Mouse (Mus musculus) spleen, postnatal 4 days (tissue): Measurements from ENCODE around the gene Nt5dc3.
A peak's percentile ranks its signal among the peaks of the same experiment; 100 is the strongest.

ENCODE experiments used
- DNase-seq, 2 experiments: peaks; one replicate each; pipeline ENCODE4 v3.0.0; 2022; ENCODE audit warnings: low spot score in 2 of 2

Nt5dc3 gene

DNA sequence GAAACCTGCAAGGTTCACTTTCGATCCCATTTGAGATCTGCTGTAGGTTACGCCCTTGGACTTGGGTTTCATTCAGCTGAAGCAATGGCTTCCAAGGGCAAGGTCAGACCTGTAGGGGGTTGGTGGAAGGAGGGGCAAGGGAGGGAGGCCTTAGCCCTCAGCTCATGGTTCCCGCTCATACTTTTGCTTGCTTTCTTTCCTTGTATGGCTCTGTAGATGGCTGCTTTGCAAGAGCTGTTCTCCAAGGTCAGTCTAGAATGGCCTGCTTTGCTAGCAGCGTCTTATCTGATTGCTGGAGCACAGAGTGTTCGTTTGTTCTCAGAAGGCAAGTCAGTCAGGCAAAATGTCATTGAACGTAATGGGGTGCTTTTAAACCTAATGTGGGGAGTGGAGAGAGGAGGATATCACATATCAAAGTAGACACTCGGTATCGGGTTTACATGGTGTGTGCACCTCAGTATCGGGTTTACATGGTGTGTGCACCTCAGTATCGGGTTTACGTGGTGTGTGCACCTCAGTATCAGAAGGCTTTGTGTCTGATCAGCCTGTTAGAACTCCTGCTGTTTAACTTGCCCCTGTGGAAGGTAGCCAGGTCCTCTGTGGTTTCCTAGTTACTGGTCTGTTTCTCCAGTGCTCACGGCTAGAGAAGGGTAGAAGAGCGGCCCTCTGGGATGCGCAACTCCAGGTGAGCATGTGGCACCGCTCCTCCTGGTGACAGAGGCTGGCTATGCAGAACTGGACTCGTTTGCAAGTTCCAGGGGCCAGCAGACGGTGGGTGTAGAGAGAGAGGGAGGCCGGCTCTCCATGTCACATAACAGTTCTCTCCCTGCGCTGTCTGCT lies 35.7 kb downstream of the Nt5dc3 start:
- no peak for DNase-seq

DNA sequence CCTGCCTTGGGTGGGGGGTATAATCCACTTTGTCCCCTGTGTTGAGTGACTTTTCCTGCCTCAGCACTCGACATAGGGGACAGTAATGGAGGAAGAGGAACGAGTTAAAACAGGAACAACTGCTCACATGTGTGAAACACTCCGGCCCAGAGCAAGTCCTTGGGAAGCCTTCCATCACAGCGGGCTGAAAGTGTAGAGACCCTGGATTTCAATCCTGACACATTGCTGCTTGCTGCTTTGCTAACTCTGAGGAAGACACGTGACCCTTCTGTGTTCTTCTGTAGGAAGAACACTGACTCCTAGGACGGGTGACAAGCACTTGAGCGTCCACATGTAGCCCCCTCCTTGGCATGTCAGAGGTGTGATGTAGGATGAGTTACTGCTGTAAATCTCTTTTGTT lies 36.3 kb downstream of the Nt5dc3 start:
- no peak for DNase-seq

DNA sequence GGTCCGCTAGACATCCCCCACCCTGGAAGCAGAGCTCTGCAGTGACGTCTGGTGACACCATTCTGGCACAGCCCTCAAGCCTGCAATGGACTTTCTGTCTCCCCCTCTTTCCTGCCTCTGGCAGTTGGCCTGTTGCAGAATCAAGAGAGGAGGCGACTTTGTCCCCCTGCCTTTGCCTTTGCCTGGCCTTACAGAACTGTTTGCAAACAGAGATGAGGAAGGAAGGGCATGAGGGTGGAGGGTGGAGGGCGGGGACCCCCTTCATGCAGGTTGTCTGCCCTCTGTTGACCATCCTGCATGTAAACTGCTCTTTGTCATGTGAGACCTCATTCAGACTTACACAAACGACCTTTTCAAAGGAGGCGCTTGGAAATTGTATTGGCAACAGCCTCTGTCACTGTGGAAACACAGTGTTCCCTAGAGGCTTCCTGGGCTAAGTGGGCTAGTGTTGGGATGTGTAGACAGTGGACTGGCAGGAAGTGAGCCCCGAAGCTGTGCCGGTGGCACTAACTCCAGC lies 40.9 kb downstream of the Nt5dc3 start:
- no peak for DNase-seq

DNA sequence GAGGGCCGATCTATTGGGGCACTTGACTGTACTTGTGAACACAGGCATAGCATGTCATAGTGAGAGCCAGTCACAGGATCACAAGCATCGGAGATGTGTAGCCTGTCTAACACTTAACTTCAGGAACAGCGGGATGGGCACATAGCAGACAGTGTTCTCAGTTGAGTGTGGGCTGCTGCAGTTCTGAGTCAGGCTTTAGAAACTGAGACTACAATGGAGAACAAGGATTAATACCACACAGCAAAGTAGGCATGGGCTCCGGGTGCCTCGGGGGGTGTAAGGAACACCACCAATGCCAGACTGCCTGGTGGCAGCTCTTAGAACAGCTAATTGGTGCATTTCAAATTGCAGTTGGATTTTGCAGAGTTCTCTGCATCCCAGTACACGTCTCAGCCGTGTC lies 42.2 kb downstream of the Nt5dc3 start:
- DNase-seq: no peak

DNA sequence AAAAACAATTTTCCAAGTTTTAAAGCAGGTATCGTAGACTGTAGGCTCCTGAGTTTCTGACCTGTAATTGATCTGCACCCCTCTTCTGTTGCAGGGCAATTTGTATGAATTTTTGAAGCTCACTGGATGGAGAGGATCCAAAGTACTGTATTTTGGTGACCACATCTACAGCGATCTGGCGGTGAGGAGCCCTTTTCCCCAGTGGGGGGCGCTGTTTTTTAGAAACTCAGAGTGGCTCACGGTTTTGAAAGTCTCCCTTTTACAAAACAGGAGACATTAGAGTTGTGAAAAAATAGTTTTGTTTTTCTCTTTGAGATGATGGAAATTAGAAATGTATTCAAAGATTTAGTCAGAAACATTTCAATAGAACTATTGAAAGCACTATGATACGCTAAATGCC lies 45.3 kb downstream of the Nt5dc3 start:
- no peak for DNase-seq

DNA sequence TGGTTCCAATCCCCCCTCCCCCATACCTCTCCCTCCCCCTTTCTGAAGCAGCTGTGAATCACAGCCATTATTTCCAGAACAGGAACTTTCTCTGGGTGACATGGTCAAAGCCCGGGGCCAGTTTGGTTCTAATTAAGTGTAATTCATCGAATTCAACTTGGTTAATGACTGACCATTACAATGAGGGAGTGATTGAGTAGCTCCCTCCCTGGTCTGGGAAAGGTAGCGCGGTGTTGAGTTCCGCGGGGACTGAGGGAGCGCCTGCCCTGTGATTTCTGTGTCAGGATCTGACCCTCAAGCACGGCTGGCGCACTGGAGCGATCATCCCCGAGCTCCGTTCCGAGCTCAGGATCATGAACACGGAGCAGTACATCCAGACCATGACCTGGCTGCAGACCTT lies 46.1 kb downstream of the Nt5dc3 start:
- no peak for DNase-seq

DNA sequence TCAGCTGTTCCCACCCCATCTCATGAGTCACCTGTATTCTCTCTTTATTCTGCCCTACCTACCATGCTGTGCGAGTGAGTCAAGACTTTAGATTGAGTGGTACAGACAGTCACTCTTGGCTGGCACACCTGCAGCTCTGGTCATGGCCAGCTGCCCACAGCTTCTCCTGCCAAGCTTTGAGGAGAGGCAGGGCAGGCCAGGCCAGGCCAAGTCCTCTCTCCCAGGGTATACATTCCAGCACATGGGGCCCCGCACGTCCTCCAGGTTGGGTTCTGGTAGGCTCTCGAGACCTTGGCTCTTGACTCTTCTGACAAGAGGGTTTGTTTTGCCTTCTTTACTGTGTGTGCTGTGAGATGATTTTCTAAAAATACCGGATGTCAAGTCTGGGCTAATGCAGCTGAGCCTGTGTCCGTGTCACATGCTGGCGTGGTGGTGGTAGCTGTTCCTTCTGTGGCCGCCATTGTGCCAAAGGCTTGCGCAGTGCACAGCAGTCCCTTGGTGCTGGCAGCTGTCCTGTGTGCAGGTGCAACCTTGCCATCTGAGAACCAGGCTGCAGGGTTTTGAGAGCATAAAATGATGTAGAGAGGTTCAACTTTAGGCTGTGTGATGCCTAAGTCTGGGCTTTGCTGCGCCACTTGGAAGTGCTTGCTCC lies 47.2 kb downstream of the Nt5dc3 start:
- DNase-seq: no peak

DNA sequence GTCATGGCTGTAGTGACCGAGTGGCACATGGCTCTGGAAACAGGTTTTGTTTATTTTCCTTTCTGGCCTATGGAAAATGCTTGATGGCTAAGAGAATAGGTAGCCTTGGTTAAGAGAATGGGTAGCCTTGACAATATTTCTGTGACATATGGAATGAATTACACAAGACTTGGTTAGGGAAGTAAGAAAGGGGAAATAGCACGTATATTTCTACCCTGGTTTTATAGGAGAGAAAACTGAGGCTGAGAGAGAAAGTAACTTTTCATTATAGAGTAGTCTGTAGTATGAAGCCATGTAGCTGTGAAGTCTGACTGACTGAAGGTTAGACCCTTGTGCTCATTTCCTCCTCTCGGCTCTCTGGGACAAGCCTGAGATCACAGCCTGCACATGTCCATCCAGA lies 48.1 kb downstream of the Nt5dc3 start:
- DNase-seq: no peak

DNA sequence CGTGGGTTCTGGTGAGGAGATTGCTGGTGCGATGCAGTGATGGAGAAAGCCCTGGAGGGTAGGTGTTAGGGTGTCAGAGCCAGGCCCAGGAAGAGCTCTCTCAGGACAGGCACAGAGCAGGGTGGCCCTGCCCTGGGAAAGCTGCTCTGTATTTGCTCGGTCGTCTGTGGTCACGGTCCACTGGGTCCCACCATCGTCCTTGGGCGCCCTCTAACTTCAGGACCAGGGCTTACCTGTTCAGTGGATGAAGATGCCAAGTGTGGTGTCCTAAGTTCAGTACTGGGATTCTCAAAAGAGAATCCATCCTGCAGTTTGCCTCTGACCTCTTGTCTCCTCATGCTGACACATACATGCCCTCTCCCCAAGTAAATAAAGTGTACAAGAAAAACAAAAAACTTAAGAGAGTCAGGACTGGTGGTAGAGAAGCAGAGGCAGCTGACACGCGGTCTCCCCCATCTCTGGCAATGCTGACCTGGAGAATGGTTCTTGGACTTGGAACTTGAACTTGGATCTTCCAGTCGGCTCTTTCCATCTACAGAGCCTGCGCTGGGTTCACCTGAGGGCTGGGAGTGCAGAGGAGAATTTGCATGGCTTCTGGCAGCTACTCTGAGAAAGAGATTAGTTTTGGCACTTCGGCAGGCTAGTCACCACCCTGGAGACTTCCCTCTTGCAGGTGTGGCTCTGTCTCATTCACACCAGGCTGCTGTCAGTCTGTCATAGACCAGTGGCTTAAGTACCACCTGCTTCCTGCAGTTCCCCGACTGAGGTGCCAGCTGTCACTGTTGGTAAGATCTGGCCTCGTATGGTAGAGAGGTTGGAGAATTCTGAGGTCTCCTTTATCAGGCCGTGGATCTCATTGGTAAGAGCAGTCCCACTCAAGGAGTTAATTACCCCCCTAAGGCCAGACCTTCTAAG lies 49.7 kb downstream of the Nt5dc3 start:
- DNase-seq: peak in 1 of 2 experiments; percentile 27

DNA sequence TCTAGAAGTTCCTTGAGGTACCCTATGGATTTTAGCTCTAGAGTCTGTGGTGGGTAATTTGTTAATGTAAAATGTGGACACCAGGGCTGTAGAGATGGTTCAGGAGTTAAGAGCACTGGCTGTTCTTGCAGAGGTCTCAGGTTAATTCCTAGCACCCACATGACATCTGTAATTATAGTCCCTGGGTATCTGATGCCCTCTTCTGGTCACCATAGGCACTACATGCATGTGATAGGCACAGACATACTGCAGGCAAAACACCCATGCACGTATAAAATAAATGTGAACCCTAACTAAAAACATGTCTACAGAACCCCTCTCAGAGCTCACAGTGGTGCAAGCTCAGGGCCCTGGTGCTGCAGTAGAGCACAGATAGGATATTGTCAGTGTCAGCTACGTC lies 50.7 kb downstream of the Nt5dc3 start:
- no peak for DNase-seq

DNA sequence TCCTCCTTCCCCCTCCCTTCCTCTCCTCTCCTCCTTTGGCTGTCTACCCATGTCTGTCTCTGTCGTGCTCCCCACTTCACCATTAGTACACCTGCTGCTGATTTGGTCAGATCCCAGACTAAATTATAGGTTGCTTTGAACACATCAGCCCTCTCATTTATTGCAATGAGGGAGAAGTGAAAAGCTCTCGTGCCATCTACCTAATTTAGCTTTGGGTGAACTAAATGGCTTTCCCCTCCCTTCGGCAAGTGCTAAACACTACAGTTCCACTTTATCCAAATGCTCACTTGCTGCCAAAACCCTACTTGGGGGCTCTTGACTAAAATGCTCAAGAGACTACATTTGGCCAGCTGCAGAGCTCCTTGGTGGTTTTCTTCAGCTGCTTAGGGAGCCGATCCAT lies 58.0 kb downstream of the Nt5dc3 start:
- no peak for DNase-seq

DNA sequence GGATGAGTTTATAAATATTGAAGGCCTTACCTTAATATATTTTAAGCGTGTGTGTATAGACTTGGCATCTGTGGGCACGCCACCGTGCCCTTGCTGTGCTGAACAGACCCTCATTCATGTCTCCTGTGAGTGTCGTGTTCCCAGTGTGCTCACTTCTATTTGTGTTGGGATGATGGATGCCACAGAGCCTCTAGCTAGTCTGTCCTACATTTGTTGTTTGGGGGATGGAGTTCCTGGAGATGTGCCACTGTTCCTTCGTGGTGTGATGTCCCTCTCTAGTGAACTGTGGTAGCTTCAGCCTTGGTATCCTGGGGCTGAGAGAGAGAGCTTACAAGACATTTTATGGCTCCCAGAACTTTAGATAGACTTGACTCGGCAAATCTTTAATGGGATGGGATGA lies 60.0 kb downstream of the Nt5dc3 start:
- no peak for DNase-seq

DNA sequence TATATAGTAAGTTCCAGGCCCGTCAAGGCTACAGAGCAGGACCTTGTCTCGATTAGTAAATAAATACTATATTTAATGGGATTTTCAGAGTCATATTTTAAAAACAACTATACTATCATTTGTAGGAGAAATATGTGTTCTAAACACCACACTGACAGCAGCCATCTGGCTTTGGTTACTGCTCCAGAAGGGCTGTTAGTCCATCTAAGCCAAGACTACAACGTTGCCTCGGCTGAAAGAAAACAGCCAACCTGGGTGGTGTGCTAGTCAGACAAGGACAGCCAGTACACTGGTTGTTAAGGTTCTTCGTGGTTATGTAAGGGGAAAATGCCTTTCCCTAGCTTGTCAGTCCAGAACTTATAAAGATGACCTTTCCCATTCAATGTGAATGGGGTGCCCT lies 63.9 kb downstream of the Nt5dc3 start:
- no peak for DNase-seq

DNA sequence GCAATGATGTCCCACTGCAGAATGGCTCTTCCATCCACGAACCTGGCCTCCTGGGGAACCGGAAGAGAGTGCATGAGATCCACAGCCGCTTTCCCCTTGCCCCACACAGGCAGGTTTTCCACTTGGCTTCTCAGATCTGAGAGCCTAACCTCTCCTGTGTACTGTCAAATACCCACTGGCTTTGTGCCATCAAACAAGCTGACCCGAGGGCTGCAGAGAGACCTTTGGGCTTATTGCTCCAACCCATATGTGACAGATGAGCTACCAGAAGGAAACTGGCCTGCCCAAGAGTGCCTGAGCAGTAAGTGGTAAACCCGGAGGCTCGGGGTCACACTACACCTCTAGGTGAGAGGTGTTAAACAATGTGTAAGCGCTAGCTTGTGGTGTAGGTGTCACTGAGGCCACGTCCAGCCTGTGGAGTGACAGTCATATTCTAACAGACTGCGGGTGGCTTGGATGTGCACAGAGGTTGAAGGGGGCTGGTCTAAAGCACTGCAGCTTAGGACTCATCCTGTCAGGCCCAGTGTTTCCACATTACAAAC lies 68.2 kb downstream of the Nt5dc3 start:
- no peak for DNase-seq

DNA sequence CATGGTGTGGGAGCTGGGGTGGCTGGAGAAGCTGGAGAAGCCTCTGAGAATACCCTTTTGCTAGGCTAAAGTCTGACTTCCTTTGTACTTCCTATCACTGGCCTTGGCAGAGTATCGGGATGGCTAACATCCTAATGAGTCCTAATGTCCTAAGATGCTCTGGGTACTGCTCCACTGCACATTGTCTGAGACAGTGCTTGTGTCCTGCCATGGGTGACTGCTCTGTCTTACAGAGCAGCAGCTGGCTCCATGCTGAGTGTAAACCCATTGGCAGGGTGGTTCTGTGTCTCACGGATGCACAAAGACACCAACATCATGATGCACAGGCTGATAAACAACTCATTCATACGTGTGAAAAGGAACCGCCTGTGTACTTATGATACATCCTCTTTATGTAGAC lies 70.3 kb downstream of the Nt5dc3 start:
- no peak for DNase-seq

DNA sequence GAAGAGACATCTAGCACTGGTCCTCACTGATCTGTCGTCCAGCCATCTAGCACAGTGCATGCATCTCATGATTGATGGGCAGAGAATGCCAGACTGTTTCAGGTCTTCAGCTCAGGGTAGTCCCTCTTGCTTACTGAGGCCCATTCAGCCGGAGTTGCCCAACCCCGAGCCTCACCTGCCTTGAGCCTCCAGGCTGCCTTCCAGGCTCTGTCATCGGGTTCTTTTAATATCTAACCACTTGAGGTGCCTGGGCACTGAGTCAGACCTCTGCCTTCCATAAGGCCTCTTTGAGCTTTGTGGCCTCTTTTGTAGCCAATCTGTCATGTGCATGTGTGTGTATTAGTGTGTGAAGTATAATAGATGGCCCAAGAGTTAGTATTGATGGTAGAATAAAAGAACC lies 70.7 kb downstream of the Nt5dc3 start:
- DNase-seq: no peak

DNA sequence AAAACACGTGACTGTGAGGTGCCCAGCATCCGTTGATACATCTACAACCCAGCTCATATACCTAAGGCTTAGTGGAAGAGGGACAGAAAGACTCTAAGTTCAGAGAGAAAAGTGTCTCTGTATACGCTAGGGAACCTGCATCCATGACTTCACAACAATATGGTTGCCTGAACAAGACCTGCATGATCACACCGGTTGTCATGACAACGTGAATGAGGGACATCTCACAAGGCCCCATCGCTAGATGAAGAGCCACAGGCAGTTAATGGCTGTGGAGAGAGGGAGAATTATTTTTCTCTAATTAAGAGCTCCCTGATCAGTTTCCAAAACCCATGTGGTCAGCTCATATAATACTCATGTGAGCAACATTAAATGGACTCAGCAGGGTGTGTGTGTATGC lies 73.4 kb downstream of the Nt5dc3 start:
- no peak for DNase-seq

DNA sequence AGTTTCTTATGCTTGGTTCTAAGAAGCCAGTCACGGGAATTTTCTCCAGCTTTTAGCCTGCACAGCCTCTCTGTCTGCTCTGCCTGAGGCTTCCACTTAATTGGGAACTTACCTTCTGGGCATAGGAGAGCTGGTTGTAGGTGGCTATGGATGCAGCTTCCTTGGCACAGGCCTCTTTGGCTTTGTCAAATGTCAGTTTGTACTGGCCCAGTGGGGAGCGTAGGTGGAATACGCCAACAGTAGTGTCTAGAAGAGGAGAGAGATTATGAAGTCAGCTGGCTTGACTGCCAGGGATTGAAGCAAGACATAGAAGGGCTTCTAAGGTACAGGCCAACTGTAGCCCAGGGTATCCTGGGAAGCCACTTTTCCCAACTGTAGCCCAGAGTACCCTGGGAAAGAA lies 74.6 kb downstream of the Nt5dc3 start:
- no peak for DNase-seq

DNA sequence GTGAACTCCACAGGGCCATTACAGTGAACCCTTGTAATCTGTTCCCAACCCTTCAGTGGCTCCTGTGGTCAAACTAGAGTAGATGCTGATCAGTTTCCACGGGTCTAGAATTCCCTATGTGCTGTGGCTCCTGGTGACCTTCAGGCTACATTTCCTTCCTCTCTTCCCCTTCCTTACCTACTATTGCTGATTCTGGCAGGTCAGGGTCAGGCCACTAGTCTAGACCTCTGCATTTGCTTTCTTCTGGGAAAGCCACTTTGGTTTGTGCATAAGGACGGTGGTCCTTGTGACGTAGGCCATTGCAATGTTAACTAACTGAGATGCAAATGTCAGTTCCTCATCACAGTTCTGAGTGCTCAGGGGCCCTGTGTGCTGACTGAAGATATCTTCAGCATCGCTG lies 81.6 kb downstream of the Nt5dc3 start:
- no peak for DNase-seq

DNA sequence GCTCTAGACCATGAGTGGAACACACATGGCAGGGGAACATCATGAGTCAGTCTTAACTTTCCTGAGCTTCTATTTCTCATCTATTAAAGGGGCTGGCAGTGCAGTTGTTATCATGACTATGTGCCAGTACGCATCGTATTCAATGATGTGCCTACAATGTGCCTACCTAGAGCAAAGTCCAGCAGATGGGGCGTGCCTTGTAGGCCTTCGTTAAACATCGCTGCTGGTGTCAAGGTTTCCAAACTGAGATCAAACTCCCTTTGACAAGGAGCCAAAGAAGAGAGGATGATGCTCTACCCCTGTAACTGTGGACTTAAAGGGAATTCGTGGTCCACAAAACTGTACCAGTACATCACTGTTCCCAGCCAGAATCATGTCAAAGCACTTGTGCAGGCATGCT lies 83.7 kb downstream of the Nt5dc3 start:
- DNase-seq: no peak

DNA sequence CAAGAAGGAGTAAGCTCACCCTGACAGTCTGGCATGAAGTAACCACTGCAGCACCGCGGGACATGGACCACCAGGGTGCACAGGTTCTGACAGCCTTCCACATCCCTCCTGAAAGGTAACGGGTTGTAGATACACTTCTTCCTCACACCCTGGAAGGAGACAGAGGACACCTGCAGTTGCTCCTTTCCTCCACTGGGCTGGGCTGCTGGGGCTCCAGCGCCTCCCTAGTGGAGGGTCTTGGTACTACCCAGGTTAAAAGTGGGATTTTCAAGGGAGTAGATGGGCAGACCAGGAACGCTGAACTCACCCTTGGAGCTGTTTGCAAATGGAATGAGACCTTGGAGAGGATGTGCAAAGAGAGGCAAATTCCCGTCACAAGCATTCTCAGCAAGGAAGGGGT lies 84.6 kb downstream of the Nt5dc3 start:
- no peak for DNase-seq

DNA sequence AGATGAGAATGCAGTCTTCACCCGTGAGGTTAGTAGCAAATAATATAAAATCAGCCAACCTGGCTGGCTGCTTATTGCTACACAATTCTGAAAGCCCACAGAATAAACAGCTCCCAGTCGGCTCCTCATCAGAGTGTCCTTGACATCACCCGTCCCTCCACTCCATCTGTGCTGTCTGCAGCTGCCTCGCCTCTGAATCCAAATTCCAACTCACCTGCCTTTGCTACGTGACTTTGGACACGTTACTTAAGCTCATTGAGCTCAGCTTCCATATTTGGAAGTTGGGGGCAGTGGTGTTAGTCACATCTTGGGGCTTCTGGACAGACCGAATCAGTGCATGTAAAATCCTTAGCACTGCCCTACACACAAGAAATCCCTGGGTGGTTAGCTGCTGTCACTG lies 93.3 kb downstream of the Nt5dc3 start:
- no peak for DNase-seq
